Mouse (Mus musculus): Measurements from ENCODE around the gene Stx19. TPM values are rescaled to one million over a fixed set of nuclear protein-coding genes. Genes with fewer than 3 reads are reported as not detected.

Stx19 gene
- 0.20 and 0.59 TPM in 2 replicates for polyA plus RNA-seq (2015; fragmentation: Nextera tagmentation; extraction: Ambion mirVana)

DNA sequence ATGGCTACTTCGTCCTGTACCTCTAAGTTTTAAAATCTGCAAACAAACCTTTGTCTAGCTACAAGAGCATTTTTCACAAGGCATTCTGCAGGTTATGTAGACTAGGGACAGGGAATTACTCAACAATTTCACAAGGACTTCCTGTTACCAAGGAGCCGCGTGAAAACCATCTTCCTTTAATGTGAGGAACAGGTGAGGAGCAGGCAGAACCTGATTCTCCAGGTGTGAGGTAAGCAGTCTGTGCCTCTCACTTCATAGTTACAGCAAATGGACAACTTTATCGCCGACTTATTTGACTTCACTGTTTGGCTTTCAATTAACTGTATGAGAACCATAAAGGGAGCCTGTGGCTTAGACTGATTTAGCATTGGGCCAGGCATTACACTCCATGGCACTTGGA is at the start of gene Stx19:
Stx19 (plus strand) TSS at position 186 of the 400 bp plus-strand sequence.
- H3K27me3 ChIP-seq = no peaks in the 10 kb centered on the region
- H3K4me3 ChIP-seq = no peak within 1 kb of the TSS
- H3K36me3 ChIP-seq = no peaks in the 10 kb centered on the region
- WGBS = 95% methylated on average over 5 of the region's 5 CpGs
- H3K9ac ChIP-seq (replicated peaks) = no peak within 1 kb of the TSS
- H3K27ac ChIP-seq (replicated peaks) = no peak within 1 kb of the TSS
- ATAC-seq (replicated peaks) = no peak
- H3K4me1 ChIP-seq = no peaks in the 10 kb centered on the region
- H3K9me3 ChIP-seq = no peaks in the 10 kb centered on the region
- no peak within 1 kb of the TSS for H3K4me2 ChIP-seq (replicated peaks)

DNA sequence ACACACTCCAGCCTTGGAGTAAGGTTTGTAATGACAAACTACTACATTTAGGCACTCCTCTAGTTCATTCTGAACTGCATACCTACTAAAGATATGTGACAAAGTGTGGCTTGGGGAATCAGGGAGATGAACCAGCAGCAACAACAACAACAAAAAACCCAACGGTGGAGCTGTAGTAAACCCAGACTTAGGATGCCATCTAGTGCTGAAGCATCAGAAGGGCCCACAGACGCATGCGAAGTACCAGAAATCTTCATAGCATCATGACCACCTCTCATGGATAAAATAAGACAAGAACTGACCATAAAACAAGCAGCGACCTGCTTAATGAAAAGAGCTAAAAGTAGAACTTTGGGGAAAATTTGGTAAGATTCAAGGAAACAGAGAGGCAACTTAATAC is 41.0 kb upstream of the Stx19 start:
- H3K36me3 ChIP-seq = peaks cover 4% of the 10 kb centered on the region; the same call in 1 of the 2 replicates
- no peak for ATAC-seq (replicated peaks)
- WGBS = 90% methylated on average over 4 of the region's 4 CpGs
- no peak overlapping the region for H3K9ac ChIP-seq (replicated peaks)
- H3K9me3 ChIP-seq = no peaks in the 10 kb centered on the region
- no peak overlapping the region for H3K27ac ChIP-seq (replicated peaks)
- H3K4me2 ChIP-seq (replicated peaks) = no peak overlapping the region
- no peak overlapping the region for H3K4me3 ChIP-seq
- H3K4me1 ChIP-seq = no peaks in the 10 kb centered on the region
- H3K27me3 ChIP-seq = no peaks in the 10 kb centered on the region

DNA sequence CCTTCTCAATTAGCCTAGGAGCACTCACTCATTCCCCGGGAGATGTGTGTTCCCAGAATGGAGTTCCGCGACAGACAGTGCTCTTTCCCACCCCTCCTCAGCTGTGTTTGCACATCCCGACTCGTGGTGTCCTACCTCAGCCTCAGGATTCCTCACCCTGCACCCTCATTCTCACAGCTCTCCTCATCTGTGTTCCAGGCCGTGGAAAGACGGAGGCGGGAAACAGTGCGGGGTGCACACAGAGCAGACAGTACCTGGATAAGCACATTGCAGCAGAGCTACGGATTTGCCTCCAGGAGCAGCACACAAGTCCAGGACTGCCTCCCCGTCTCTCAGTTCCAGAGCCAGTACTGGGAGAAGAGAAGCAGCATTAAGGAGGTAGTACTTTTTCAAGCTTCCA is 38.4 kb upstream of the Stx19 start:
- no peaks in the 10 kb centered on the region for H3K27me3 ChIP-seq
- no peaks in the 10 kb centered on the region; the same call in 1 of the 2 replicates for H3K36me3 ChIP-seq
- H3K27ac ChIP-seq (replicated peaks) = no peak overlapping the region
- no peak overlapping the region for H3K9ac ChIP-seq (replicated peaks)
- no peak overlapping the region for H3K4me3 ChIP-seq
- no peak overlapping the region for H3K4me2 ChIP-seq (replicated peaks)
- WGBS = 91% methylated on average over 11 of the region's 11 CpGs
- H3K9me3 ChIP-seq = no peaks in the 10 kb centered on the region
- H3K4me1 ChIP-seq = no peaks in the 10 kb centered on the region
- no peak for ATAC-seq (replicated peaks)

DNA sequence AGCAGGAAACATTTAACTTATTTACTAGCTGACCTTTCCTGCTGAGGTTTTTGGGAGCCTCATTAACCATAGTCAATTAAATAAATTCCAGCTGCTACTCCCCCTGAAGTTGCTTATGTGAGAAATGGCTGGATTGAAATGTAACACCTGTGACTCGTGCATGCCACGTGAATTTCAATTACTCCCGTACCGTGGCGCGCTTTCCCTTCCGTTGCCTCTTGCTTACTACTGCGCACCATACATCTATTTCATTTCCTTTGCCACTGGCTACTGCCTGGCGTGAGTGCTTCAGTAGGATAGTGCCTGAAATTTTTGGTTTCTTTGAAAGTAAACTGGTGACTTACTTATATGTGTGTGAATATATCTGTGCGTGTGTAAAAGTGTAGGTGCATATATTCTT is 36.2 kb upstream of the Stx19 start:
- H3K9ac ChIP-seq (replicated peaks) = no peak overlapping the region
- no peaks in the 10 kb centered on the region for H3K4me1 ChIP-seq
- ATAC-seq (replicated peaks) = no peak
- no peak overlapping the region for H3K27ac ChIP-seq (replicated peaks)
- WGBS = 78% methylated on average over 10 of the region's 10 CpGs
- no peak overlapping the region for H3K4me2 ChIP-seq (replicated peaks)
- no peaks in the 10 kb centered on the region for H3K27me3 ChIP-seq
- no peaks in the 10 kb centered on the region for H3K9me3 ChIP-seq
- H3K36me3 ChIP-seq = no peaks in the 10 kb centered on the region; the same call in 1 of the 2 replicates
- no peak overlapping the region for H3K4me3 ChIP-seq

DNA sequence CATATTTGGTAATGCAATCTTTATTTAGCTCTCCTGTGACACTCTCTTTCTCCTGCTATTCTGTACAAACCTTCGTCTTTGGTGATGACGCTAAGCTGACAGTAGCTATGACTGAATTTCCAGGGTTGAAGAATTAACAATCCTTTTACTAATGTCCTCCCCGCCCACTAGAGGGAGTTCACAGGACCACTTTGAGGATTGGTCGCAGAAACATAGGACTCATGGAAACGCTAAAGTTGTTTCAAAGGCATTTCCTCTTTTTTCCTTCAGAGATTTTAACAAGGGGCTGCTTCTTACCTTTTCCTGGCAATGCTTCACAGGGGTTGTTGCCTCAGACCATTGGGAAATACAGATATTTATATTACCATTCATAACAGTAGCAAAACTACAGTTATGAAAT is 32.2 kb upstream of the Stx19 start:
- Histone ChIP-seq H3K27ac (replicated peaks) (no peak overlapping the region), H3K27me3 (no peaks in the 10 kb centered on the region), H3K9me3 (no peaks in the 10 kb centered on the region), H3K4me3 (no peak overlapping the region), H3K9ac (replicated peaks) (no peak overlapping the region), H3K4me2 (replicated peaks) (no peak overlapping the region), H3K36me3 (no peaks in the 10 kb centered on the region), H3K4me1 (peaks cover 27% of the 10 kb centered on the region)
- WGBS = 67% methylated on average over 5 of the region's 5 CpGs
- no peak for ATAC-seq (replicated peaks)

DNA sequence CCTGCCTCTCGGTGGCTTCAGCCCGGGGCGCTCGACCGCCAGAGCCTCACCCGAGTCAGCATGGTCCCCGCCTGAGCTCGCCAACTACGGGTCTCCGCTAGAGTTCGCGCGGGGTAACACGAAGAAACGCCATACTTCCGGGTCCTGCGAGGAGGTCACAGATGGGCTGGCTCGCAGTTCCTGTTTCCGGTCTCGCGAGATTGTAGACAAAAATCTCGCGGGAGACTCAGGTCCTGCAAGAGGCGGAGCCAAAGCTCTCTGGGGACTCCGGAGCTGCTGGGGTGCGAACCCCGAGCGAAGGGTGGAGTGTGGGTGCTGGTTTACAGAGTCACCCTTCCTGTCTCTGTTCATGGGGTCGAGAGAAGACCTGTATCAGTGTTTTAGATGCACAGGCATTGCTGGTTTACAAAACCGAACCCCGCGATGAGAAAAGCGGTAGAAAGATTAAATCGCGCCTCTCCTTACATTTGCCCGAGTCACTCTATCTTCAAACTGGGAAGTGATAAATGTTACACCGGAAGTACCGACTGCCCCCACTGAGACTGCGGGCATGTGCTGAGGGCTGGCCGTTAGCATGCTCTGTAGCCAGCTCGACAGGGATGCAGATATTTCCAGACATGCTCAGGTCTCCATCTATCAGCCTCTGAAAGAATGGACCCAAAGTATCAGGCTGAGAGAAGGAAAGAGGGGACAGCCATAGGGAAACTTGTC is 27.7 kb upstream of the Stx19 start, which contains the start of gene Nsun3:
Nsun3 (minus strand) TSS at position 198 of the 711 bp plus-strand sequence.
- 3% methylated on average over 41 of the region's 41 CpGs for WGBS
- Histone ChIP-seq H3K36me3 (no peaks in the 10 kb centered on the region), H3K4me2 (replicated peaks) (peak within 1 kb of the TSS; percentile 67), H3K27ac (replicated peaks) (peak within 1 kb of the TSS; percentile 87), H3K9me3 (no peaks in the 10 kb centered on the region), H3K9ac (replicated peaks) (peak within 1 kb of the TSS; percentile 80), H3K4me3 (peak within 1 kb of the TSS; percentile 75), H3K4me1 (peaks cover 30% of the 10 kb centered on the region), H3K27me3 (no peaks in the 10 kb centered on the region)
- ATAC-seq (replicated peaks) = peak; percentile 95

DNA sequence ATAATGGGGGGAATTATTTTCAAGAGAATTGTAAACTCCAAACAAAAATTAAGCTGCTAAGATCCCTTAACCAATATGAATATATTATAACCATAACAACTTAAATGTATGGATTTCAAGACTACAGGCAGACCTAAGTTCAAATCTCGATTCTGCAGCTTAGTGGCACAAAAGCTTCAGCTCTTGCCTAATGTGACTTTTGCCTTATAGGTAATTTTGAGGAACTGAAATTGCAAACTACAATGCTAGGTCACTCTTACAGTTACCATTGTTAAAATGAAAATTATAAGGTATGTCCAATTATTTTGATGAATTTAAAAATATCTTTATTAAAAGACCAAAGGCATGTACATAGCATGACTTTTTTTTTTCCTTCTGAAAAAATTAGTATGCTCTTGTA is 17.9 kb upstream of the Stx19 start:
- WGBS = 88% methylated on average over 1 of the region's 1 CpGs
- no peaks in the 10 kb centered on the region for H3K27me3 ChIP-seq
- no peak for ATAC-seq (replicated peaks)
- H3K9ac ChIP-seq (replicated peaks) = no peak overlapping the region
- no peak overlapping the region for H3K27ac ChIP-seq (replicated peaks)
- H3K4me3 ChIP-seq = no peak overlapping the region
- peaks cover 7% of the 10 kb centered on the region; the same call in 1 of the 2 replicates for H3K36me3 ChIP-seq
- no peaks in the 10 kb centered on the region for H3K4me1 ChIP-seq
- no peak overlapping the region for H3K4me2 ChIP-seq (replicated peaks)
- no peaks in the 10 kb centered on the region for H3K9me3 ChIP-seq

DNA sequence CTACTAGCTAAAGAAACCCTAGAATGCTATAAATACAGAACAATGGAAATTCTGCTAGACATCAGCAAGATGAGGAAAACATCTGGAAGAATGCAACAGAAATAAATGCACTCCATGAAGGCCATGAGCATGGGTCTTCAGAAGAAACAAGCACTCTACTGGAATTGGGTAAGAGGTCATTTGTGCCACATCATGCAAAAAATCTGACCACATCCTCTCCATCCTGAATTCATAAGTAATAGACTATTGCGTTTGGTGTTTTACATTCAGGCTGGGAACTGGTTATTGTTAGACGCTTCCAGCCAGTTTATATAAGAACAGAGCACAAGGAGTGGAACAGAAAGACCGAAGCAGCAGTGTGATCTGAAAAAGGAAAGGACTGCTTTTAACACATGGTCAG is 15.7 kb upstream of the Stx19 start:
- Histone ChIP-seq H3K9ac (replicated peaks) (no peak overlapping the region), H3K27ac (replicated peaks) (no peak overlapping the region), H3K9me3 (no peaks in the 10 kb centered on the region), H3K27me3 (no peaks in the 10 kb centered on the region), H3K4me3 (no peak overlapping the region), H3K36me3 (peaks cover 14% of the 10 kb centered on the region; the same call in 1 of the 2 replicates), H3K4me1 (no peaks in the 10 kb centered on the region), H3K4me2 (replicated peaks) (no peak overlapping the region)
- no peak for ATAC-seq (replicated peaks)
- 91% methylated on average over 3 of the region's 3 CpGs for WGBS

DNA sequence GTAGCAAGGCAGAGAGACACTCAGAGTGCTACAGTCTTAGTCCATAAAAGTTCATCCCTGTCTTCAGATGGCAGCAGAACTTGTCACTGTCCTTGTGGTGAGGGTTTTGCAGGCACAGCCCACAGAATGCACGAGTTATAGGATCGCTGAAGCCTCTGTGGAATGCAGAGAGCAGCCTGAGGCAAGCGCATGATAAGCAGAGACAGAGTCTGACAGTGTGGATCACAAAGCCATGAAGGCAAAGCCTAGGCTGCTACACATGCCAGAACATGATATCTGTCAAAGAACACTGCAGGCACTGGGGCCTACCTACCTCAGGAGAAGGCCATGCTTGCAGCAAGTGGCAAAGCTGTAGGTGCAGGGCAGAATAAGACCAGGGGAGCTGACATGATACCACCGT is 15.1 kb upstream of the Stx19 start:
- Histone ChIP-seq H3K27ac (replicated peaks) (no peak overlapping the region), H3K36me3 (peaks cover 19% of the 10 kb centered on the region), H3K27me3 (no peaks in the 10 kb centered on the region), H3K9me3 (no peaks in the 10 kb centered on the region), H3K4me2 (replicated peaks) (no peak overlapping the region), H3K4me1 (no peaks in the 10 kb centered on the region), H3K9ac (replicated peaks) (no peak overlapping the region), H3K4me3 (no peak overlapping the region)
- no peak for ATAC-seq (replicated peaks)
- 91% methylated on average over 4 of the region's 4 CpGs for WGBS

DNA sequence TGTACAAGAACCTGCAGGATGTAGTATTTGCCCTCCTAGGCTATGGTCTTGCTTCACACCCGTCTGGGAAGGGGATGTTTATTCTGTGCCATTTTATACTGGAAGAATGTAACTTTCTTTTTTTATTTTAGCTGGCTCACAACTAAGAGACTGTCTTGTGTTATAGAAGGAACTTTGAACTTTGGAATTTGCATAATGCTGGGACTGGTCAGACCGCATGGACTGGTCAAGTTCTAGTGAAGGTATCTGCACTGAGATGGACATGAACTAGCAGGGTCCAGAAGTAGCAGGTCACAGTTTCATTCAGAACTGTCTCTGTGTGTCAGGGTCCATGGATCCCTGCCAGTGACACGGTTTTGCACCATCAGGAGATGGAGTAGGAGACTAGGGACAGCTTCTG is 14.6 kb upstream of the Stx19 start:
- Histone ChIP-seq H3K36me3 (peaks cover 23% of the 10 kb centered on the region), H3K27ac (replicated peaks) (no peak overlapping the region), H3K4me1 (no peaks in the 10 kb centered on the region), H3K9me3 (no peaks in the 10 kb centered on the region), H3K4me3 (no peak overlapping the region), H3K4me2 (replicated peaks) (no peak overlapping the region), H3K27me3 (no peaks in the 10 kb centered on the region), H3K9ac (replicated peaks) (no peak overlapping the region)
- WGBS = 82% methylated on average over 3 of the region's 3 CpGs
- ATAC-seq (replicated peaks) = no peak

DNA sequence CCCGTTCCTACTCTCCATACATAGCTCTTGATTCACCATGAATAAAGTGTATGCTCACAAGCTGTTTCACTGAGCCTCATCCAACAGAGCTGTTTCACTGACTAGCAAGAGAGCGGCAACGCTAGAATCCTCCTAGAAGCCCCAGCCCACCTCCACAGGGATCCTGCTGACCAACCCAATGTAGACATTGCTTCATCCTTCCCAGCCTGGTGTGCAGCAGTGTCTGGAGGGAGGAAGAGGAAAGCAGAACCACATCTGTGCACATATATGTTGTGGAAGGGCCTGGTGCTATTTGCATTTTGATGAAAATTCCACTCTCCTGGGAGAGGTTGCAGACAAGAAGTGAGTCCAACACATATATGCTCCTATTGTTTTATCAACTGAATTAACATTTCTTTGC is 9.9 kb upstream of the Stx19 start:
- H3K36me3 ChIP-seq = peaks cover 17% of the 10 kb centered on the region

DNA sequence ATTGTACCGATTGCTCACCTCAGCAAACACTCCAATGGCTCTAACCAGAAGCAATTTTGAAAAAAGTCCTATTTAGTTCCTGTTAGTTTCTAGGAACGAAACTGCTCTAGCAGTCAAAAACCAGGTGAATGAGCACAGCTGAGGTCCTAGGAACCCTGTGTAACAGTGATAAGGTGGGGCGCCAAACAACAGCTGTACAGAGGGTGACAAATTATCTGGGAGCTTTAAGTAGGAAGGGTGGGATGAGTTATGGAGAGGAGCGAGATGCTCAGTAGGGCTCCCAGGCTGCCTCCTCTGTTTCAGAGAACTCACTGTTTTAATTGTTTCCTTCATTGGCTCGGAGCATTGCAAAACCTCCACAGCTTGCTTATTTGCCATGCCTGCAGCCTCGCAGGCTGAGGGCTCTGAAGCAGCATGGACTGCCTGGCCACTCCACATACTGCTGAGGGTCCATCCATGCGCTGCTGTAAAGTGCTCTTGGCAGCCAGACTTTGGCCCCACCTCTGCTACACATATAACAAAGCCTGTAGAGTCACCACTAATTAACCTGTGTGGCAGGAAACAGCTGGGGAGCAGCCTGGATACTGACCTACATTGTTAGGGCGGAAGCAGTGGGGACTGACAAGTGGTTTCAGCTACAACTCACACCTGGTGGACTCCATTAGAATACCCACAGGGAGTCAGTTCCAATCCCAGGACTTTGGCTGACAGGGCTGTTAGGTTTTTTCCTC is 7.1 kb upstream of the Stx19 start:
- 55% methylated on average over 8 of the region's 8 CpGs for WGBS
- ATAC-seq (replicated peaks) = no peak

More for the DNA sequence above, 9.9 kb upstream of the Stx19 start:
- H3K4me3 ChIP-seq = no peak overlapping the region
- H3K4me2 ChIP-seq (replicated peaks) = no peak overlapping the region
- H3K9me3 ChIP-seq = no peaks in the 10 kb centered on the region
- ATAC-seq (replicated peaks) = no peak
- 94% methylated on average over 3 of the region's 3 CpGs for WGBS
- H3K9ac ChIP-seq (replicated peaks) = no peak overlapping the region
- H3K4me1 ChIP-seq = no peaks in the 10 kb centered on the region
- no peaks in the 10 kb centered on the region for H3K27me3 ChIP-seq
- H3K27ac ChIP-seq (replicated peaks) = no peak overlapping the region

More for the DNA sequence above, 7.1 kb upstream of the Stx19 start:
- H3K4me2 ChIP-seq (replicated peaks) = no peak overlapping the region
- H3K4me3 ChIP-seq = no peak overlapping the region
- H3K4me1 ChIP-seq = no peaks in the 10 kb centered on the region
- H3K9ac ChIP-seq (replicated peaks) = no peak overlapping the region
- H3K9me3 ChIP-seq = no peaks in the 10 kb centered on the region
- H3K36me3 ChIP-seq = peaks cover 12% of the 10 kb centered on the region
- no peaks in the 10 kb centered on the region for H3K27me3 ChIP-seq
- no peak overlapping the region for H3K27ac ChIP-seq (replicated peaks)
